Mouse (Mus musculus): ENCODE measurements at regions not wholly inside any gene's neighbourhood (a gene's known extent, or its start where the extent isn't known, plus 50 kb on each side); places are given as distances from the start of the nearest gene placed in this dataset.

GRCm38 (mm10) chr1:103057006-103057405, 1711.3 kb upstream of the Cdh20 start:
- no peak for DNase-seq (ENCODE audit: low spot score)

- DNase-seq (ENCODE audit: low spot score), result no peak
Observed at GRCm38 (mm10) chr1:103071045-103071444, 1697.3 kb upstream of the Cdh20 start.

GRCm38 (mm10) chr1:103076645-103077044, 1691.7 kb upstream of the Cdh20 start:
- DNase-seq (ENCODE audit: low spot score), result no peak

GRCm38 (mm10) chr1:103093908-103094648, 1674.3 kb upstream of the Cdh20 start:
- peak; percentile 17 for DNase-seq (ENCODE audit: low spot score)

Data from embryo, embryonic 10.5 days (tissue).